Mouse (Mus musculus): ENCODE data around the gene Pias3.
"Not testable (repeated sequence)": the region's sequence is repeated elsewhere in the genome, so short reads cannot be mapped to it uniquely, and the experiment has no call there.

The Pias3 gene

GRCm38 (mm10) chr3:96684822-96685156 is 11.4 kb upstream of the Pias3 start:
- DNase-seq (ENCODE audit: low read depth): no peak

DNA sequence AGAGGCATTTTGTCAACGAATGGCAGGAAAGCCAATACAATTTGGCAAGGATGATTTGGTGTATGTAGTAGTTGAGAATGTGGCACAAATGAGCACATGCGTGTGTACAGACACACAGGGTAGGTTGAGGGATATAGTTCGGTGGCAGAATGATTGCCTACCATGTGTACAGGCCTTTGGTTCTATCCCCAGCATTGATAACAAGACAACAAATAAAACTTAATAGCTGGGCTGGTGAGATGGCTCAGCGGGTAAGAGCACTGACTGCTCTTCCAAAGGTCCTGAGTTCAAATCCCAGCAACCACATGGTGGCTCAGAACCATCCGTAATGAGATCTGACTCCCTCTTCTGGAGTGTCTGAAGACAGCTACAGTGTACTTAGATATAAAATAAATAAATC is 10.1 kb upstream of the Pias3 start:
- not testable (repeated sequence) for DNase-seq (ENCODE audit: low read depth)

DNA sequence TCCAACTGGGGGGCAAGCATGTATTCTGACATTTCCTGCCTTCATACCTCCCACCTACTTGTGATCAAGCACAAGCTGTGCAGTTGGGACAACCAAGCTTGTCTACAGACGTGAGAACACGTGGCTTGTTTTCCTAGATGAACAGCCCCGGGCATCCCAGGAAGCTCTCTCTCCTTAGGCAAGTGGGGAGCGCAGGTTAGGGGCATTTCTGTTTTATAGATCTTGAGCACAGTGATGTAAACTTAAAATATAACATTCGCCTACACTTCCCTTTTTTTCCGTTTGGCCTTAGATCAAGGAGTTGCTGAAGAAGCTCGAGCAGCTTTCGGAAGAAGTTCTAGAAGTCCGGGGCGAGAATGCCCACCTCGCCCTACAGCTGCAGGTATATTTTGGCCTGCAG is 7.3 kb upstream of the Pias3 start:
- DNase-seq (ENCODE audit: low read depth): no peak

DNA sequence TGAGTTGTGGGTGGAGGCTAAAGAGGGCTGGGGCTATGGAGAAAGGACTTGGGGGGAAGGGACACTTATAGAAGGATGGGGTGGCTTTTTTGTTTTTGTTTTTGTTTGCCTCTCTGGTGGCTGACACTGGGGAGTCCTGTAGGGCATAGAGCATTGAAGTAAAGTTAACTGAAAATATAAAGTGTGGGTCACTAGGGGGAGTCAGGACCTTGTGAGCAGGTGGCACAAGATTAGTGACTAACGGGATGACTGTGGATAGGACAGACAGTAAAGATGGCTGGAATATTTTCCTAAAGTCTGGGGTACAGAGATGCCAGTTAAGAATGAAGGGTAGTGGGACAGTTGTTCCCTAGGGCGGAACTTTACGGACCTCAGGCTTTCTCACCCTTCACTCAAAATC is 5.9 kb upstream of the Pias3 start:
- peak; percentile 48 for DNase-seq (ENCODE audit: low read depth)

DNA sequence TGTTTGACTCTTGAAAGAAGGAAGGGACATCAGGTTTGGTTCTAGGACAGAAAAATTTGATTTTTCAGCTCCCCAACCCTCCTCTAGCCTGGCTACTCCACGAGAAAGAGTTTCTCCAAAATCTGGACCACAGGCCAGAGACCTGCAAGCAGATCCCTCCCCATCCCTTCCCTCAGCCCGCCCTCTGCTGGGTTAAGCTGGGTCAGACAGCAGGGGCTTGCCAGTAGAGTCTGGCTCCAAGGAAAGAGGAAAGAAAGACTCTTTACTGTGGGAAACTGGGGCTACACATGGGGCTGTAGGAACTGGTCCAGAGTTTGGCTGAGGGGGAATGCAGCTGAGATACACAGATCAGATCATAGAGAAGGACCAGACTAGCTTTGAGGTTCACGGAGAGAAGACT is 3.7 kb upstream of the Pias3 start:
- DNase-seq (ENCODE audit: low read depth): peak; percentile 33

GRCm38 (mm10) chr3:96693579-96693978 is 2.6 kb upstream of the Pias3 start:
- no peak for DNase-seq (ENCODE audit: low read depth)

- DNase-seq (ENCODE audit: low read depth): peak; percentile 86
These were observed 865 bp downstream of the Pias3 start for GRCm38 (mm10) chr3:96696766-96697732.

GRCm38 (mm10) chr3:96698993-96699690 is 3.0 kb downstream of the Pias3 start:
- DNase-seq (ENCODE audit: low read depth): no peak

DNA sequence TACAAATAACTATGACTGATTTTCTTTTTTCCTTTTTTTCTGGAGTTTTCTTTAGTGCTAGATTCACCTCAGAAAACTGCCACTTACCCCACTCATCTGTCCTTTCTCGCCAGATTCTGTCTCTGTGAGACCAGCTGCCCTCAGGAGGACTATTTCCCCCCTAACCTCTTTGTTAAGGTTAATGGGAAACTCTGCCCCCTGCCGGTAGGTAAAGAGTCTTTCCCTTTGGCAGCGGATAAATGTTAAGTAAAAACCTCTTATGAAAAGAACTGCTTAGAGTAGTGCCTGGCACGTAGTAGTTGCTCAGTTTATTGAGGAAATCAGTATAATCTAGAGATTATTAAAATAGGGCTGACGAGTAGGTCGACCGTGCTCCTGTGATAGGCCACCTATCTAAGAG is 4.2 kb downstream of the Pias3 start:
- peak; percentile 69 for DNase-seq (ENCODE audit: low read depth)

DNA sequence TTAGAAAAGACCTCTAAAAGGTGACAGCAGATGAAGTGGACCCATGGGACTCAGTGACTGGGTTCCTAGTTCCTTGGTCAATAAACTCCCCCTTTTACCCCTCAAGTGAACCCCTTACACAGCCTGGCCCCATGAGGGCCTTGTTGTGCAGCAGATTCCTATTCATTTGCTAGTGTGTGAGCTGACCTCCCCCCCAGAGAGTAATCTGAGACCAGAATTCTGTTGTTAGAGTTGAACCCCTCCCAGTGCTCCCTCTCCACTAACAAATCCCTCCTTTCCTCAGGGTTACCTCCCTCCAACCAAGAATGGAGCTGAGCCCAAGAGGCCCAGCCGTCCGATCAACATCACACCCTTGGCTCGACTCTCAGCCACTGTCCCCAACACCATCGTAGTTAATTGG is 4.8 kb downstream of the Pias3 start:
- DNase-seq (ENCODE audit: low read depth): no peak

- DNase-seq (ENCODE audit: low read depth): no peak
These were observed 8.6 kb downstream of the Pias3 start for GRCm38 (mm10) chr3:96704778-96705177.

- DNase-seq (ENCODE audit: low read depth): no peak
These were observed 10.0 kb downstream of the Pias3 start for GRCm38 (mm10) chr3:96706217-96706616.

GRCm38 (mm10) chr3:96706984-96707383 is 10.8 kb downstream of the Pias3 start:
- no peak for DNase-seq (ENCODE audit: low read depth)

DNA sequence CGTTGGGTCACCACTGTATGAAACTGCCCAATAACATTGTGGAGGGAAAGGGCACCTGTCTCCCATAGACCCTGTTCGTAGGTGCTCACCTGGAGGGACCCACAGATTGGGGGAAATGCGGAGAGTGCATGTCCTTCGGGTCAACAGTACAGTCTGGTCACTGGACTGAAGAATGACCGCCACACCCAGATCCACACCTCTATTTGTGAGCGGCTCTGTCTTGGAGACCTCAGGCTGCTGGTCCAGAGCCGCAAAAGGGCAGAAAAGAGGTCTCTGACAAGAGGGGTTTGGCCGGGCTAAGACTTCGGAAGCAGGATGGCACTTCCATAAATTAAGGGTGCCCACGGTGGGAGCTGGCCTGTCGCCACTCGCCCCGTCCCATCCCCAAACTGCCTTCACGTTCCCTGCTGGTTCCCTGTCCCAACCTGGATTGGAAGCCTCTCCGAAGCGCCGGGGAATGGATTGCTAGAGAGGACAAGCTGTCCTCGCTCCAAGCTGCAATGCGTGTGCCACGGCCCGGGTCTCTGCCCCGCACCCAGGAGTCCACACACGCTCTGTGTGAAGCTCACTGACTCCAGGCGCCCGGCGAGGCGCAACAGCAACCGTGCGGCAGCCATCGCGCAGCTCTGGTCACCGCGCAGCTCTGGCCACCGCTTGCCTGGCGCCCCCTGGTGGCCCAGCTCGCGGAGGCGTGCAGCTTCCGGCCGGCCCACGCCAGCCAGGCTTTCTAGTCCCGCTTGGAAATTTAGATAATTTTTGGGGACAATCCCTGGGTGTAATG is 11.9 kb downstream of the Pias3 start, which contains the start of gene Nudt17:
Gene Nudt17 (minus strand): TSS at position 660 of the 781 bp plus-strand sequence.
- DNase-seq (ENCODE audit: low read depth): peak; percentile 65

GRCm38 (mm10) chr3:96708684-96709064 is 12.5 kb downstream of the Pias3 start:
- no peak for DNase-seq (ENCODE audit: low read depth)

DNA sequence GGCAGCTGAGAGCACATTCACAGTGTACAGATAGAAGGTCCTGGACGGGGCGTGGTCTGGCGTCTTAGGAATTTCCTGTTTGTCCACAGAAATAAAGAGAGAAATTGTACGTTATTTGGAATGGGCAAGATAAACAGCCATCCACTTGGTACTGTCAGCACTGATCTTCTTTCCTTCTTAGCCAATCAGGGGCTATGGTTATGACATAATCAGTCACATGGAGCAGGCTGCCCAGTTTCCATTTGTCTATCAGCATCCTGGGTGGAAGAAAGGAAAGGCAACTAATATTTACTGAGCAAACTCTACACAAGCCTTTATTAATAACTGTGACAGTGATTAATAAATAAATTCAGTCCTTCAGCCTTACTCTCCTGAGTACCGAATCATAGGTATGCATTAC is 18.1 kb downstream of the Pias3 start:
- no peak for DNase-seq (ENCODE audit: low read depth)

DNA sequence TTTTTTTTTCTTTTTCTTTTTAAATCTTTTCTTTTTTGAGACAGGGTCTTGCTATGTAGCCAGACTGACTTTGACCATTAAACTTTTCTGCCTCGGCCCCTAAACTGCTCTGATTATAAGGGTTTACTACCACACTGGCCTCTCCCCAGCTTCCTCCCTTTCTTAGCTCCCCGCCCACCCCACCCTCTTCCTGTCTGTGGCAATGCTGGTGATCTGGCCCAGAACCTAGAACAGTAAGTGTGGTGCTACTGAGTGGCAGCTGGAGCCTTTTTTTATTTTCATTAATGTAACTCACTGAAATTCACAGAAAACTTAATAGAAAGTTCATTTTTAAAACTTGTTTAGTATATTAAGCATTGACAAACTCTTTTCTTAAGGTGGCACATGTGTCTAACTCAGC is 19.7 kb downstream of the Pias3 start:
- peak; percentile 70 for DNase-seq (ENCODE audit: low read depth)

GRCm38 (mm10) chr3:96719173-96719572 is 23.0 kb downstream of the Pias3 start:
- DNase-seq (ENCODE audit: low read depth): peak; percentile 47

DNA sequence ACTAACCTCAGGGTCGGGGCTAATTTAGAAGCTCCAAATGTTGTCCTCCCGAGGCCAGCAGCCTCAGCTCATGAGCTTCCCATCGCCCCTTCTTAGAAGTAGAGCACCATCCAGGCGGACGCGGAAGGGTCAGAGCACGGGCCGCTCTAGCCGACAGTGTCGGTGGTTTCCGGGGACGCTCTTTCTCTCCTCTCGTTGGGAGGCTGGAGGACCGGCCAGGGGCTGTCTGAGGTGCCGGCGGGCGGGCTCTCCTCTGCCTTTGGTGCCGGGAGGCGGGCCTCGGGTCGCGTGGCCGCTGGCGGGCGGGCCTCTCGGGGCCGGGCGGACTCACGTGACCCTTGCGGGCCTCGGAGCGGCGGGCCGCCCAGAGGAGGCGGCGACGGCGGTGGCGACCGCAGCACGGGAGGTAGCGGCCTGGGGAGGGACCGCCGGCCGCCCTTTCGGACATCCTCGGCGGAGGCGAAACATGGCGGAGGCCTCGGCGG is 31.2 kb downstream of the Pias3 start, which contains the start of the genes Polr3c and Rnf115:
Gene Polr3c (minus strand): TSS at position 286 of the 485 bp plus-strand sequence.
Gene Rnf115 (plus strand): TSS at position 322 of the 485 bp plus-strand sequence.
- peak; percentile 93 for DNase-seq (ENCODE audit: low read depth)

GRCm38 (mm10) chr3:96727828-96728633 is 31.8 kb downstream of the Pias3 start:
- DNase-seq (ENCODE audit: low read depth): peak; percentile 71

Data from 416B (cell line).